Mouse (Mus musculus) right cerebral cortex, adult 18-20 months (tissue): ENCODE measurements at regions not wholly inside any gene's neighbourhood (a gene's known extent, or its start where the extent isn't known, plus 50 kb on each side); places are given as distances from the start of the nearest gene placed in this dataset.
"Not testable (repeated sequence)": the region's sequence is repeated elsewhere in the genome, so short reads cannot be mapped to it uniquely, and the experiment has no call there.

Experiments used
- DNase-seq: peaks from one replicate; pipeline ENCODE4 v3.0.0; 2022; ENCODE audit warnings: mixed read lengths

- DNase-seq: no peak
Observed at GRCm38 (mm10) chr19:35034408-35034807, 112.2 kb downstream of the Kif20b start.

- no peak for DNase-seq
Observed at GRCm38 (mm10) chr19:35045576-35045975, 123.4 kb downstream of the Kif20b start.

GRCm38 (mm10) chr19:35066352-35066935, 144.3 kb downstream of the Kif20b start:
- no peak for DNase-seq

- no peak for DNase-seq
Observed at GRCm38 (mm10) chr19:35081126-35081525, 159.0 kb downstream of the Kif20b start.

- DNase-seq: no peak
Observed at GRCm38 (mm10) chr19:35101244-35101643, 179.1 kb downstream of the Kif20b start.

GRCm38 (mm10) chr19:35114313-35114712, 192.2 kb downstream of the Kif20b start:
- no peak for DNase-seq

GRCm38 (mm10) chr19:35125278-35125677, 203.1 kb downstream of the Kif20b start:
- no peak for DNase-seq

- no peak for DNase-seq
Observed at GRCm38 (mm10) chr19:35126594-35127051, 204.5 kb downstream of the Kif20b start.

GRCm38 (mm10) chr19:35128104-35128503, 205.9 kb downstream of the Kif20b start:
- DNase-seq: no peak

GRCm38 (mm10) chr19:35143131-35143530, 221.0 kb downstream of the Kif20b start:
- no peak for DNase-seq

- no peak for DNase-seq
Observed at GRCm38 (mm10) chr19:35143781-35144180, 221.6 kb downstream of the Kif20b start.

GRCm38 (mm10) chr19:35149476-35149875, 227.3 kb downstream of the Kif20b start:
- not testable (repeated sequence) for DNase-seq

GRCm38 (mm10) chr19:35150780-35151725, 228.9 kb downstream of the Kif20b start:
- no peak for DNase-seq

- DNase-seq: no peak
Observed at GRCm38 (mm10) chr19:35151841-35152240, 229.7 kb downstream of the Kif20b start.

GRCm38 (mm10) chr19:35157849-35158248, 235.7 kb downstream of the Kif20b start:
- no peak for DNase-seq

GRCm38 (mm10) chr19:35164727-35165126, 242.6 kb downstream of the Kif20b start:
- no peak for DNase-seq

GRCm38 (mm10) chr19:35170554-35170953, 248.4 kb downstream of the Kif20b start:
- no peak for DNase-seq

- DNase-seq: no peak
Observed at GRCm38 (mm10) chr19:35180102-35180501, 257.9 kb downstream of the Kif20b start.

GRCm38 (mm10) chr19:35205557-35206239, 283.5 kb downstream of the Kif20b start:
- no peak for DNase-seq

- DNase-seq: no peak
Observed at GRCm38 (mm10) chr19:35244188-35244587, 322.0 kb downstream of the Kif20b start.

GRCm38 (mm10) chr19:35247531-35247930, 325.4 kb downstream of the Kif20b start:
- no peak for DNase-seq

GRCm38 (mm10) chr19:35258634-35259033, 336.5 kb downstream of the Kif20b start:
- DNase-seq: not testable (repeated sequence)

GRCm38 (mm10) chr19:35263101-35263500, 340.9 kb downstream of the Kif20b start:
- DNase-seq: no peak
